Mouse (Mus musculus): ENCODE measurements around the gene Mrpl58.

- no peak for TF ChIP-seq CTCF (IDR thresholded peaks at IDR 0.05; ENCODE audit: low read depth)
- TF ChIP-seq EP300 (IDR thresholded peaks at IDR 0.05; ENCODE audit: low read depth), result no peak
Observed at GRCm38 (mm10) chr11:115425671-115426070, 22.1 kb downstream of the Mrpl58 start.

Data from liver, embryonic 14.5 days (tissue).